Mouse (Mus musculus): Measurements from ENCODE around the gene B3galt5.

The B3galt5 gene

GRCm38 (mm10) chr16:96235366-96235970 is at the start of gene B3galt5:
B3galt5 (plus strand) TSS chr16:96235801.
- no peak for DNase-seq (ENCODE audit: low read depth, low spot score)

- DNase-seq (ENCODE audit: low read depth, low spot score), result no peak
Observed at GRCm38 (mm10) chr16:96187619-96188018, 48.0 kb upstream of the B3galt5 start.

GRCm38 (mm10) chr16:96191531-96192506 is 43.8 kb upstream of the B3galt5 start, which contains the start of gene Lca5l:
Lca5l (minus strand) TSS chr16:96192271.
- peak; percentile 99 for DNase-seq (ENCODE audit: low read depth, low spot score)

- DNase-seq (ENCODE audit: low read depth, low spot score), result no peak
Observed at GRCm38 (mm10) chr16:96199913-96200701, 35.5 kb upstream of the B3galt5 start, which contains the start of gene Sh3bgr. Sh3bgr (plus strand) TSS chr16:96200450.

GRCm38 (mm10) chr16:96200702-96201028 is 34.9 kb upstream of the B3galt5 start:
- no peak for DNase-seq (ENCODE audit: low read depth, low spot score)

GRCm38 (mm10) chr16:96201485-96202232 is 33.9 kb upstream of the B3galt5 start:
- DNase-seq (ENCODE audit: low read depth, low spot score), result no peak

GRCm38 (mm10) chr16:96209789-96210188 is 25.8 kb upstream of the B3galt5 start:
- DNase-seq (ENCODE audit: low read depth, low spot score), result no peak

- no peak for DNase-seq (ENCODE audit: low read depth, low spot score)
Observed at GRCm38 (mm10) chr16:96210856-96211255, 24.7 kb upstream of the B3galt5 start.

- no peak for DNase-seq (ENCODE audit: low read depth, low spot score)
Observed at GRCm38 (mm10) chr16:96213027-96213426, 22.6 kb upstream of the B3galt5 start.

GRCm38 (mm10) chr16:96221491-96221890 is 14.1 kb upstream of the B3galt5 start:
- DNase-seq (ENCODE audit: low read depth, low spot score), result no peak

- DNase-seq (ENCODE audit: low read depth, low spot score), result no peak
Observed at GRCm38 (mm10) chr16:96221959-96222358, 13.6 kb upstream of the B3galt5 start.

- no peak for DNase-seq (ENCODE audit: low read depth, low spot score)
Observed at GRCm38 (mm10) chr16:96222452-96222851, 13.1 kb upstream of the B3galt5 start.

- no peak for DNase-seq (ENCODE audit: low read depth, low spot score)
Observed at GRCm38 (mm10) chr16:96228438-96228837, 7.2 kb upstream of the B3galt5 start.

- no peak for DNase-seq (ENCODE audit: low read depth, low spot score)
Observed at GRCm38 (mm10) chr16:96229044-96229555, 6.5 kb upstream of the B3galt5 start.

GRCm38 (mm10) chr16:96230411-96230810 is 5.2 kb upstream of the B3galt5 start:
- DNase-seq (ENCODE audit: low read depth, low spot score), result peak; percentile 72

- DNase-seq (ENCODE audit: low read depth, low spot score), result no peak
Observed at GRCm38 (mm10) chr16:96231251-96231650, 4.3 kb upstream of the B3galt5 start.

- DNase-seq (ENCODE audit: low read depth, low spot score), result no peak
Observed at GRCm38 (mm10) chr16:96231974-96232373, 3.6 kb upstream of the B3galt5 start.

GRCm38 (mm10) chr16:96233996-96234395 is 1.6 kb upstream of the B3galt5 start:
- no peak for DNase-seq (ENCODE audit: low read depth, low spot score)

- no peak for DNase-seq (ENCODE audit: low read depth, low spot score)
Observed at GRCm38 (mm10) chr16:96244496-96244895, 8.9 kb downstream of the B3galt5 start.

- no peak for DNase-seq (ENCODE audit: low read depth, low spot score)
Observed at GRCm38 (mm10) chr16:96249635-96250034, 14.0 kb downstream of the B3galt5 start.

- DNase-seq (ENCODE audit: low read depth, low spot score), result no peak
Observed at GRCm38 (mm10) chr16:96252146-96252545, 16.5 kb downstream of the B3galt5 start.

All from embryo, embryonic 11.5 days (tissue).